Mouse (Mus musculus): ENCODE data around the gene Pfas.

- TF ChIP-seq CTCF (IDR thresholded peaks at IDR 0.05; ENCODE audit: borderline replicate concordance, insufficient read depth, low read length) (no peak), POLR2A (IDR thresholded peaks at IDR 0.05; ENCODE audit: low read depth, low read length) (no peak)
Observed at GRCm38 (mm10) chr11:69047592-69047991, 39.3 kb upstream of the Pfas start.
